ENCODE assay signal across 13 mouse cellular contexts in genomic region chr7:107568971-107569370, GRCm38 (mm10). TPM values are rescaled to one million over a fixed set of nuclear protein-coding genes. Genes with fewer than 3 reads are reported as not detected.
DNase-seq lines count a peak whose midpoint lies in the region; ATAC-seq lines count a peak whose summit lies in the region.
"Had no signal": no experiment of that assay in that cellular context is flagged by ENCODE, and none has a peak within 500 bp of the region (broad histone marks: within the 10 kb centered on the region; RNA-seq: fewer than 3 reads in every experiment).

No protein-coding gene starts in this region.

- intact Hi-C loops in left cerebral cortex, postnatal 10 days (cut with DNase I) = no loop called here

- H3K4me2 ChIP-seq in heart, embryonic 13.5 days = peak overlapping the region; percentile 61
- peak overlapping the region; percentile 33 for H3K4me2 ChIP-seq in neural tube, embryonic 13.5 days
- H3K4me2 ChIP-seq in neural tube, embryonic 15.5 days = no peak overlapping the region
- peak overlapping the region; percentile 50 for H3K4me2 ChIP-seq in intestine, embryonic 15.5 days (replicated peaks)
- peak overlapping the region; percentile 50 for H3K4me2 ChIP-seq in stomach, embryonic 15.5 days
- H3K4me2 ChIP-seq: hindbrain, embryonic 14.5 days had no signal

- ATAC-seq in heart, embryonic 13.5 days (ENCODE audit: extremely low read depth, insufficient number of reproducible peaks, low FRiP score, low TSS enrichment) = no peak
- ATAC-seq in neural tube, embryonic 13.5 days (ENCODE audit: low read depth) = no peak
- ATAC-seq in neural tube, embryonic 15.5 days (ENCODE audit: low FRiP score) = no peak
- no peak for ATAC-seq in intestine, embryonic 15.5 days
- ATAC-seq in stomach, embryonic 15.5 days (ENCODE audit: insufficient read depth, low FRiP score, low read depth) = no peak

- DNase-seq in heart, adult 8-10 months (ENCODE audit: low spot score) = no peak
- no peak for DNase-seq in adrenal gland, adult 8-10 months
- DNase-seq in left cerebral cortex, postnatal 10 days (ENCODE audit: extremely low spot score in 1 of 2, low spot score in 2 of 2) = no peak

- H3K9ac ChIP-seq in heart, embryonic 13.5 days = no peak overlapping the region
- H3K9ac ChIP-seq in neural tube, embryonic 13.5 days = no peak overlapping the region
- no peak overlapping the region for H3K9ac ChIP-seq in neural tube, embryonic 15.5 days (replicated peaks)
- no peak overlapping the region for H3K9ac ChIP-seq in intestine, embryonic 15.5 days
- no peak overlapping the region for H3K9ac ChIP-seq in stomach, embryonic 15.5 days
- H3K9ac ChIP-seq: hindbrain, embryonic 14.5 days had no signal

- peak overlapping the region; percentile 29 for H3K4me3 ChIP-seq in heart, embryonic 13.5 days
- no peak overlapping the region for H3K4me3 ChIP-seq in neural tube, embryonic 13.5 days
- H3K4me3 ChIP-seq in neural tube, embryonic 15.5 days (replicated peaks) = no peak overlapping the region
- H3K4me3 ChIP-seq in intestine, embryonic 15.5 days (replicated peaks) = peak overlapping the region; percentile 20; the same call in 1 of the 2 replicates
- H3K4me3 ChIP-seq in stomach, embryonic 15.5 days (replicated peaks) = peak overlapping the region; percentile 28
- H3K4me3 ChIP-seq: erythroblast, embryonic 14.5 days had no signal

- no peaks in the 10 kb centered on the region for H3K27me3 ChIP-seq in heart, embryonic 13.5 days (replicated peaks)
- no peaks in the 10 kb centered on the region for H3K27me3 ChIP-seq in neural tube, embryonic 13.5 days
- H3K27me3 ChIP-seq in neural tube, embryonic 15.5 days (replicated peaks) = no peaks in the 10 kb centered on the region
- H3K27me3 ChIP-seq in intestine, embryonic 15.5 days (replicated peaks) = no peaks in the 10 kb centered on the region
- no peaks in the 10 kb centered on the region for H3K27me3 ChIP-seq in stomach, embryonic 15.5 days (replicated peaks)
- H3K27me3 ChIP-seq: CH12.LX had no signal

- H3K9me3 ChIP-seq in heart, embryonic 13.5 days = no peaks in the 10 kb centered on the region; the same call in 1 of the 2 replicates
- H3K9me3 ChIP-seq in neural tube, embryonic 13.5 days = no peaks in the 10 kb centered on the region
- H3K9me3 ChIP-seq in neural tube, embryonic 15.5 days (replicated peaks) = no peaks in the 10 kb centered on the region
- H3K9me3 ChIP-seq in intestine, embryonic 15.5 days = no peaks in the 10 kb centered on the region
- no peaks in the 10 kb centered on the region for H3K9me3 ChIP-seq in stomach, embryonic 15.5 days

- H3K27ac ChIP-seq in heart, embryonic 13.5 days (replicated peaks) = no peak overlapping the region
- H3K27ac ChIP-seq in neural tube, embryonic 13.5 days (replicated peaks) = no peak overlapping the region
- H3K27ac ChIP-seq in neural tube, embryonic 15.5 days (replicated peaks) = no peak overlapping the region
- 0 out of 2 replicates have a peak overlapping the region, but pooled peaks have one; percentile 0 for H3K27ac ChIP-seq in intestine, embryonic 15.5 days
- H3K27ac ChIP-seq in stomach, embryonic 15.5 days = no peak overlapping the region
- H3K27ac ChIP-seq: hindbrain, embryonic 14.5 days had no signal

- peaks cover 4% of the 10 kb centered on the region; the same call in 1 of the 2 replicates for H3K4me1 ChIP-seq in heart, embryonic 13.5 days
- H3K4me1 ChIP-seq in neural tube, embryonic 13.5 days (replicated peaks) = no peaks in the 10 kb centered on the region
- no peaks in the 10 kb centered on the region; the same call in 1 of the 2 replicates for H3K4me1 ChIP-seq in neural tube, embryonic 15.5 days
- peaks cover 12% of the 10 kb centered on the region; the same call in 1 of the 2 replicates for H3K4me1 ChIP-seq in intestine, embryonic 15.5 days (replicated peaks)
- H3K4me1 ChIP-seq in stomach, embryonic 15.5 days = peaks cover 6% of the 10 kb centered on the region; the same call in 1 of the 2 replicates

- WGBS in heart, embryonic 13.5 days = 48% methylated on average over 4 of the region's 4 CpGs
- 78% methylated on average over 4 of the region's 4 CpGs for WGBS in neural tube, embryonic 13.5 days
- 74% methylated on average over 4 of the region's 4 CpGs for WGBS in neural tube, embryonic 15.5 days
- WGBS in intestine, embryonic 15.5 days = 50% methylated on average over 4 of the region's 4 CpGs
- WGBS in stomach, embryonic 15.5 days = 44% methylated on average over 4 of the region's 4 CpGs

- H3K36me3 ChIP-seq in heart, embryonic 13.5 days = peaks cover 18% of the 10 kb centered on the region
- no peaks in the 10 kb centered on the region for H3K36me3 ChIP-seq in neural tube, embryonic 13.5 days
- H3K36me3 ChIP-seq in neural tube, embryonic 15.5 days = no peaks in the 10 kb centered on the region
- H3K36me3 ChIP-seq in intestine, embryonic 15.5 days = peaks cover 6% of the 10 kb centered on the region; the same call in 1 of the 2 replicates
- peaks cover 7% of the 10 kb centered on the region; the same call in 1 of the 2 replicates for H3K36me3 ChIP-seq in stomach, embryonic 15.5 days

RNA-seq across cellular contexts. Expression of gene Olfml1, which starts 1.7 kb away (rescaled TPM):
- polyA plus RNA-seq in heart, embryonic 13.5 days (2015; fragmentation: Nextera tagmentation; extraction: Ambion mirVana) = 6.4 and 8.5 TPM in 2 replicates
- 1 to 10 TPM; 2.7 to 5.3 (median 4.5) TPM for total RNA-seq in heart, adult 8-10 months (2022)
- polyA plus RNA-seq in neural tube, embryonic 13.5 days (2015; fragmentation: Nextera tagmentation; extraction: Ambion mirVana) = 4.4 and 5.7 TPM in 2 replicates
- polyA plus RNA-seq in neural tube, embryonic 15.5 days (2015; fragmentation: Nextera tagmentation; extraction: Ambion mirVana) = 3.1 and 6.5 TPM in 2 replicates
- polyA plus RNA-seq in intestine, embryonic 15.5 days (2015; fragmentation: Nextera tagmentation; extraction: Ambion mirVana) = 13.1 and 15.2 TPM in 2 replicates
- polyA plus RNA-seq in stomach, embryonic 15.5 days (2015; fragmentation: Nextera tagmentation; extraction: Ambion mirVana) = 16.9 and 17.5 TPM in 2 replicates
- total RNA-seq in adrenal gland, adult 8-10 months (2022) = 10 to 100 TPM in 2 of 4 experiments, 1 to 10 TPM in 2; 8.9 to 15.2 (median 10.5) TPM
- 1 to 10 TPM; 5.5 to 5.6 TPM for total RNA-seq in left cerebral cortex, postnatal 10 days (2021)
- total RNA-seq: CH12.LX had no signal
- polyA plus RNA-seq: erythroblast, embryonic 14.5 days had no signal

RNA-seq across cellular contexts. Expression of gene Ppfibp2, which starts 26.0 kb away (rescaled TPM):
- 5.1 and 5.5 TPM in 2 replicates for polyA plus RNA-seq in heart, embryonic 13.5 days (2015; fragmentation: Nextera tagmentation; extraction: Ambion mirVana)
- total RNA-seq in heart, adult 8-10 months (2022) = 10 to 100 TPM; 16.9 to 26.4 (median 20.6) TPM
- polyA plus RNA-seq in neural tube, embryonic 13.5 days (2015; fragmentation: Nextera tagmentation; extraction: Ambion mirVana) = 1.7 and 2.4 TPM in 2 replicates
- 2.5 and 3.6 TPM in 2 replicates for polyA plus RNA-seq in neural tube, embryonic 15.5 days (2015; fragmentation: Nextera tagmentation; extraction: Ambion mirVana)
- polyA plus RNA-seq in intestine, embryonic 15.5 days (2015; fragmentation: Nextera tagmentation; extraction: Ambion mirVana) = 11.5 and 12.8 TPM in 2 replicates
- polyA plus RNA-seq in stomach, embryonic 15.5 days (2015; fragmentation: Nextera tagmentation; extraction: Ambion mirVana) = 13.0 and 13.7 TPM in 2 replicates
- 1 to 10 TPM; 6.8 to 8.7 (median 7.7) TPM for total RNA-seq in adrenal gland, adult 8-10 months (2022)
- 1 to 10 TPM; 3.5 to 3.9 TPM for total RNA-seq in left cerebral cortex, postnatal 10 days (2021)

RNA-seq across cellular contexts. Expression of gene 5330417H12Rik, which starts 56.0 kb away (rescaled TPM):
- polyA plus RNA-seq in heart, embryonic 13.5 days (2015; fragmentation: Nextera tagmentation; extraction: Ambion mirVana) = not detected in 2 replicates
- not detected for total RNA-seq in heart, adult 8-10 months (2022)
- polyA plus RNA-seq in neural tube, embryonic 13.5 days (2015; fragmentation: Nextera tagmentation; extraction: Ambion mirVana) = not detected in 2 replicates
- not detected in 2 replicates for polyA plus RNA-seq in neural tube, embryonic 15.5 days (2015; fragmentation: Nextera tagmentation; extraction: Ambion mirVana)
- polyA plus RNA-seq in intestine, embryonic 15.5 days (2015; fragmentation: Nextera tagmentation; extraction: Ambion mirVana) = not detected in 2 replicates
- polyA plus RNA-seq in stomach, embryonic 15.5 days (2015; fragmentation: Nextera tagmentation; extraction: Ambion mirVana) = not detected in 2 replicates
- not detected for total RNA-seq in adrenal gland, adult 8-10 months (2022)
- total RNA-seq in left cerebral cortex, postnatal 10 days (2021) = not detected
- total RNA-seq: CH12.LX had no signal
- polyA plus RNA-seq: erythroblast, embryonic 14.5 days; hindbrain, embryonic 14.5 days; liver, embryonic 16.5 days; testis, adult 2 months had no signal

Comparison
In these comparisons a context has a peak if more than half of its experiments do, and no peak if none do; other contexts are left out.
1. H3K4me3 ChIP-seq: peak in heart, embryonic 13.5 days (single experiment), intestine, embryonic 15.5 days (single experiment) and stomach, embryonic 15.5 days (single experiment); none in neural tube, embryonic 13.5 days (single experiment) and neural tube, embryonic 15.5 days (single experiment).